Mouse (Mus musculus) forebrain, embryonic 12.5 days (tissue): ENCODE data around the gene Hps4. TPM values are rescaled to one million over a fixed set of nuclear protein-coding genes. Genes with fewer than 3 reads are reported as not detected.

Source experiments
- ATAC-seq: fragments of 200-750 bp; cut with Nextera tagmentation; 2 replicates; pipeline ENCODE4 v1.8.0; 2017; ENCODE audit warnings: moderate TSS enrichment; ENCODE audit not compliant: low FRiP score
- H3K27ac ChIP-seq: fragments of 300-500 bp; sonication (generic); 2 replicates; pipeline ENCODE4 v1.5.1; 2016; ENCODE audit warnings: mild to moderate bottlenecking
- H3K27me3 ChIP-seq: fragments of 300-500 bp; sonication (generic); 2 replicates; pipeline ENCODE4 v1.6.1; 2016; ENCODE audit warnings: mild to moderate bottlenecking
- H3K36me3 ChIP-seq: fragments of 300-500 bp; sonication (generic); replicated peaks from 2 replicates; pipeline ENCODE4 v1.6.1; 2016; ENCODE audit warnings: mild to moderate bottlenecking
- H3K4me1 ChIP-seq: fragments of 300-500 bp; sonication (generic); 2 replicates; pipeline ENCODE4 v1.6.1; 2016
- H3K4me2 ChIP-seq: fragments of 300-500 bp; sonication (generic); 2 replicates; pipeline ENCODE4 v1.6.1; 2016; ENCODE audit warnings: mild to moderate bottlenecking, moderate library complexity
- H3K4me3 ChIP-seq: fragments of 300-500 bp; sonication (generic); replicated peaks from 2 replicates; pipeline ENCODE4 v1.5.1; 2016; ENCODE audit warnings: mild to moderate bottlenecking
- H3K9ac ChIP-seq: fragments of 300-500 bp; sonication (generic); 2 replicates; pipeline ENCODE4 v1.6.1; 2016; ENCODE audit warnings: mild to moderate bottlenecking
- H3K9me3 ChIP-seq: fragments of 300-500 bp; sonication (generic); 2 replicates; pipeline ENCODE4 v1.6.1; 2016
- WGBS: fragments of 180-500 bp; shearing (Covaris S2); methylation state at CpG from one replicate; pipeline ENCODE4 v1.1.7; 2016; 5-methylcytosine and 5-hydroxymethylcytosine counted together
- polyA plus RNA-seq: library from polyadenylated mRNA; unstranded; fragments of >200 nt; fragmentation: Nextera tagmentation; extraction: Ambion mirVana; gene quantifications from 2 replicates; pipeline ENCODE4 v1.2.1, GENCODE M21; 2016

The Hps4 gene
- polyA plus RNA-seq, 1 experiment from 2014 or later, result 36.1 TPM

DNA sequence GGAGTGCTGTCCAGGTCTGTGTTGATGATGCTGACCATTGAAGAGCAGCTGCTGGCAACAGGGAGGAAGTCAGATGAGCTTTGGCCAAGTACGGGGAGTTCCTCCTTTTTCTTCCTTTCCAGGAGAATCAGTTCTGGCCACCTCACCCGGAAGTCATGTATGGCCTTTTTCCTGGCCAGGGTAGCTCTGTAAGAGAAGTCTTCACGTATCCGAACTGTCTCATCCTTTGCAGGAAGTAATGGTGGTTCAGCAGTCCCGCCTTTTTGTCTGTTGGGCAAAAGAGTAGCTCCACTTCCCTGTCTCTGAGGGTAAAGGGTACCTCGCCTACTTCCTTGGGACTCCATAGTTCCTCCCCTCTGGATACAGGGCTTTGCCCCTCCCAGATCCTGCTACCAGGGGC lies 12.6 kb downstream of the Hps4 start:
- Histone ChIP-seq H3K36me3 (peaks cover 75% of the 10 kb centered on the region), H3K4me3 (no peak overlapping the region)
- no peak for ATAC-seq

GRCm38 (mm10) chr5:112355910-112356309 lies 13.0 kb downstream of the Hps4 start, which contains the start of gene Gm6583:
Gene Gm6583 (minus strand): TSS chr5:112356033.
- peaks cover 71% of the 10 kb centered on the region for H3K36me3 ChIP-seq

More for the DNA sequence above, 12.6 kb downstream of the Hps4 start:
- H3K9me3 ChIP-seq, result no peaks in the 10 kb centered on the region
- no peak overlapping the region for H3K9ac ChIP-seq
- no peaks in the 10 kb centered on the region for H3K27me3 ChIP-seq
- H3K27ac ChIP-seq, result no peak overlapping the region
- no peaks in the 10 kb centered on the region for H3K4me1 ChIP-seq
- 89% methylated on average over 6 of the region's 6 CpGs for WGBS
- no peak overlapping the region for H3K4me2 ChIP-seq

DNA sequence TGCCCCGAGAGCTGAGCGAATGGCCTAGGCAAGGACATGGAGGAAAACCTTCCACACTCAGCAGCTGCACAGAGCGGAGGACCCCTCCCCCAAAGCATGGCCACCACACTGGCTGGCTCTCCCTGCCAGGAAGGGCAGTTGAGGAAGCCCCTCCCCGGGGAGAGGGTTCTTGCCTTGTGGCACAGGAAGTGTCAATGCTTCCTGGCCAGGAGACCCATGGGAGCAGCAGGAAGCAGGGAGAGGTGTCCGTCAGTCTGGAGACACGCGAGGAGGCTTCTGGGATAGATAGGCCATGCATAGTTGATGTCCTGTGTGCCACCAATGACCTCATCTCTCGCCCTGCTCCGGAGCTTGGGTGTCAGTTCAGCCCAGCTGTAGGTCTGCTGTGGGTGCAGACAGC lies 13.4 kb downstream of the Hps4 start:
- Histone ChIP-seq H3K9ac (no peak overlapping the region), H3K36me3 (peaks cover 67% of the 10 kb centered on the region), H3K27ac (no peak overlapping the region), H3K27me3 (no peaks in the 10 kb centered on the region), H3K4me1 (no peaks in the 10 kb centered on the region), H3K4me3 (no peak overlapping the region), H3K4me2 (no peak overlapping the region), H3K9me3 (no peaks in the 10 kb centered on the region)
- no peak for ATAC-seq
- WGBS, result 92% methylated on average over 9 of the region's 9 CpGs

More at GRCm38 (mm10) chr5:112355910-112356309, 13.0 kb downstream of the Hps4 start, which contains the start of gene Gm6583:
- no peak within 1 kb of the TSS for H3K9ac ChIP-seq
- 62% methylated on average over 13 of the region's 13 CpGs for WGBS
- H3K9me3 ChIP-seq, result no peaks in the 10 kb centered on the region
- no peak within 1 kb of the TSS for H3K4me2 ChIP-seq
- H3K4me3 ChIP-seq, result no peak within 1 kb of the TSS
- H3K4me1 ChIP-seq, result no peaks in the 10 kb centered on the region
- no peak for ATAC-seq
- H3K27me3 ChIP-seq, result no peaks in the 10 kb centered on the region
- H3K27ac ChIP-seq, result no peak within 1 kb of the TSS

- WGBS, result 89% methylated on average over 4 of the region's 4 CpGs
- no peaks in the 10 kb centered on the region for H3K27me3 ChIP-seq
- H3K9me3 ChIP-seq, result no peaks in the 10 kb centered on the region
- H3K4me2 ChIP-seq, result no peak overlapping the region
- no peak overlapping the region for H3K4me3 ChIP-seq
- H3K36me3 ChIP-seq, result peaks cover 68% of the 10 kb centered on the region
- no peaks in the 10 kb centered on the region for H3K4me1 ChIP-seq
- ATAC-seq, result no peak
- H3K9ac ChIP-seq, result no peak overlapping the region
- no peak overlapping the region for H3K27ac ChIP-seq
Measured at GRCm38 (mm10) chr5:112359520-112359919, 16.6 kb downstream of the Hps4 start.

DNA sequence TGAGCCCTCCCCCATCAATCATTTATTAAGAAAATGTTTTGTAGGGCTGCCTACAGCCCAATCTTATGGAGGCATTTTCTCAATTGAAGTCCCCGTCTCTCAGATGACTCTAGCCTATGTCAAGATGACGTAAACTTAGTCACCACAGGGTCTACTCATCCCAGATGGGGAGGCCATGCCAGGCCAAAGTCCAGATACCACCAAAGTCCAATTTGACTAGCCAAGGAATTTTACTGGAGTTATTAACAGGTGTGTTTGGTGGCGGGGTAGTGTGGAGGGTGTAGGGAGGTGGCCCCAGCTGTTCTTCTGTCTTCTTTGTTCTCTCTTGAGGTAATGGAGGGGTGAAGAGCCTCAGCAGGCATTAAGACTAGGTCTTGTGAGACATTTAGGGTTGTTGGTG lies 17.2 kb downstream of the Hps4 start:
- ATAC-seq, result no peak
- Histone ChIP-seq H3K9me3 (no peaks in the 10 kb centered on the region), H3K4me1 (no peaks in the 10 kb centered on the region), H3K4me3 (no peak overlapping the region), H3K9ac (no peak overlapping the region), H3K27me3 (no peaks in the 10 kb centered on the region), H3K4me2 (no peak overlapping the region), H3K36me3 (peaks cover 68% of the 10 kb centered on the region), H3K27ac (no peak overlapping the region)
- WGBS, result 92% methylated on average over 3 of the region's 3 CpGs

GRCm38 (mm10) chr5:112364184-112364797 lies 21.4 kb downstream of the Hps4 start:
- H3K27ac ChIP-seq, result no peak overlapping the region
- ATAC-seq, result no peak
- no peaks in the 10 kb centered on the region for H3K27me3 ChIP-seq
- peaks cover 66% of the 10 kb centered on the region for H3K36me3 ChIP-seq
- H3K4me1 ChIP-seq, result no peaks in the 10 kb centered on the region; the same call in 1 of the 2 replicates
- no peak overlapping the region for H3K9ac ChIP-seq
- H3K4me2 ChIP-seq, result no peak overlapping the region
- H3K4me3 ChIP-seq, result no peak overlapping the region
- 73% methylated on average over 10 of the region's 10 CpGs for whole genome bisulfite sequencing
- H3K9me3 ChIP-seq, result no peaks in the 10 kb centered on the region

GRCm38 (mm10) chr5:112366879-112367278 lies 24.0 kb downstream of the Hps4 start:
- Histone ChIP-seq H3K27ac (no peak overlapping the region), H3K4me1 (peaks cover 20% of the 10 kb centered on the region), H3K4me3 (no peak overlapping the region), H3K36me3 (peaks cover 82% of the 10 kb centered on the region), H3K9ac (no peak overlapping the region), H3K27me3 (no peaks in the 10 kb centered on the region), H3K4me2 (no peak overlapping the region), H3K9me3 (no peaks in the 10 kb centered on the region)
- no peak for ATAC-seq
- 97% methylated on average over 6 of the region's 6 CpGs for WGBS

DNA sequence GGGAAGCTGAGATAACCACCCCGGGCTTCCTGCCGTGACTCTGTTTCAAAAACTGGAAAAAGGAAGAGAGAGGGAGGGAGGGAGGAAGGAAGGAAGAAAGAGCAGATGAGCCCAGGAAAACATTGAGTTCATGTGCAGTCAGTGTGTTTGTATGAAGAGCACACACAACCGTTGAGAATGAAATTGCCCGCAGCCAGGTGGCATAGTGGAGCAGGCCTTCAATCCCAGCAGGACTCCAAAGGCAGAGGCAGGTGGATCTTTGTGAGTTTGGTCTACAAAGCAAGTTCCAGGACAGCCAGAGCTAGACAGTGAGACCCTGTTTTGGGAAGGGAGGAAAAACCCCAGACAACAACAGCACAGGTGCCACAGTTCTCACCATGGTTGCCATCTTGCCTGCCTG lies 24.5 kb downstream of the Hps4 start:
- Histone ChIP-seq H3K9me3 (no peaks in the 10 kb centered on the region), H3K36me3 (peaks cover 77% of the 10 kb centered on the region), H3K27ac (no peak overlapping the region), H3K27me3 (no peaks in the 10 kb centered on the region), H3K9ac (no peak overlapping the region), H3K4me3 (no peak overlapping the region), H3K4me1 (peaks cover 24% of the 10 kb centered on the region), H3K4me2 (no peak overlapping the region)
- 88% methylated on average over 4 of the region's 4 CpGs for WGBS
- ATAC-seq, result no peak

GRCm38 (mm10) chr5:112367929-112368328 lies 25.0 kb downstream of the Hps4 start:
- ATAC-seq, result no peak
- 90% methylated on average over 12 of the region's 12 CpGs for WGBS
- Histone ChIP-seq H3K4me2 (no peak overlapping the region), H3K27ac (no peak overlapping the region), H3K9ac (no peak overlapping the region), H3K4me3 (no peak overlapping the region), H3K36me3 (peaks cover 75% of the 10 kb centered on the region), H3K4me1 (peaks cover 30% of the 10 kb centered on the region), H3K9me3 (no peaks in the 10 kb centered on the region), H3K27me3 (no peaks in the 10 kb centered on the region)

- Histone ChIP-seq H3K9me3 (no peaks in the 10 kb centered on the region), H3K4me2 (no peak overlapping the region), H3K4me3 (no peak overlapping the region), H3K27me3 (no peaks in the 10 kb centered on the region), H3K9ac (0 out of 2 replicates have a peak overlapping the region, but pooled peaks have one; percentile 7), H3K36me3 (peaks cover 71% of the 10 kb centered on the region), H3K27ac (no peak overlapping the region), H3K4me1 (peaks cover 36% of the 10 kb centered on the region)
- no peak for ATAC-seq
- WGBS, result 96% methylated on average over 10 of the region's 10 CpGs
Measured at GRCm38 (mm10) chr5:112368666-112369065, 25.8 kb downstream of the Hps4 start.

DNA sequence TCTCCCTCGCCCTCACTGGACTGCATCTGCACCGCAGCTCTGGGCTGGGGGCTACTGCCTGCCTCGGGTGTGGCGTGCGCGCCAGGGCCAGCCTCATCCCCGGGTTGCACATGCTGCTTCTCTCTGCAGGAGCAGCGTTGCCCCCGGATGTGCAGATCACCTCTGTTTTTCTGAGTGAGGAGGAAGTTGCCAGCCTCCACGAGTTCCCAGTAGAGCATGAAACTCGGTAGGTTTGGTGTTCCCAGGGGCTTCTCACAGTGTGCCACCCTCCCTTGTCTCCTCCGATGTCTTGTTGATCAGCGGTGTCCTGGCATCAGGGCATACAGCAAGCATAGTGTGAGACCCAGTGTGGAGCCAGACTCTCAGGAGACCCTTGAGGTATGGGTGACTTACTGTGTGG lies 26.4 kb downstream of the Hps4 start:
- H3K27me3 ChIP-seq, result no peaks in the 10 kb centered on the region
- no peak overlapping the region for H3K27ac ChIP-seq
- 87% methylated on average over 13 of the region's 13 CpGs for WGBS
- H3K4me2 ChIP-seq, result no peak overlapping the region
- peaks cover 71% of the 10 kb centered on the region for H3K36me3 ChIP-seq
- H3K9ac ChIP-seq, result peak overlapping the region; percentile 7; the same call in 1 of the 2 replicates
- no peak for ATAC-seq
- H3K9me3 ChIP-seq, result no peaks in the 10 kb centered on the region
- H3K4me3 ChIP-seq, result no peak overlapping the region
- peaks cover 36% of the 10 kb centered on the region for H3K4me1 ChIP-seq

- no peak overlapping the region for H3K9ac ChIP-seq
- no peak for ATAC-seq
- H3K4me1 ChIP-seq, result peaks cover 36% of the 10 kb centered on the region
- H3K27ac ChIP-seq, result 0 out of 2 replicates have a peak overlapping the region, but pooled peaks have one; percentile 1
- no peak overlapping the region for H3K4me3 ChIP-seq
- H3K9me3 ChIP-seq, result no peaks in the 10 kb centered on the region
- peaks cover 70% of the 10 kb centered on the region for H3K36me3 ChIP-seq
- H3K27me3 ChIP-seq, result no peaks in the 10 kb centered on the region
- WGBS, result 92% methylated on average over 12 of the region's 12 CpGs
- H3K4me2 ChIP-seq, result no peak overlapping the region
Measured at GRCm38 (mm10) chr5:112370236-112370813, 27.4 kb downstream of the Hps4 start.

GRCm38 (mm10) chr5:112371933-112372332 lies 29.1 kb downstream of the Hps4 start:
- Histone ChIP-seq H3K36me3 (peaks cover 72% of the 10 kb centered on the region), H3K9me3 (no peaks in the 10 kb centered on the region), H3K4me3 (no peak overlapping the region), H3K9ac (peak overlapping the region; percentile 36), H3K4me1 (peaks cover 36% of the 10 kb centered on the region), H3K4me2 (peak overlapping the region; percentile 36), H3K27ac (peak overlapping the region; percentile 94), H3K27me3 (no peaks in the 10 kb centered on the region)
- 21% methylated on average over 7 of the region's 7 CpGs for WGBS
- peak; percentile 90 for ATAC-seq
